Mouse (Mus musculus) olfactory bulb, adult 2 months (tissue): ENCODE measurements at regions not wholly inside any gene's neighbourhood (a gene's known extent, or its start where the extent isn't known, plus 50 kb on each side); places are given as distances from the start of the nearest gene placed in this dataset.

ENCODE experiments used
- H3K27ac ChIP-seq: fragments of 200-500 bp; 2 replicates; pipeline ENCODE4 v1.5.1; 2012; ENCODE audit warnings: low read depth, low read length; ENCODE audit not compliant: insufficient read depth
- H3K4me1 ChIP-seq: fragments of 200-500 bp; 2 replicates; pipeline ENCODE4 v1.6.1; 2012; ENCODE audit warnings: low read length; ENCODE audit not compliant: control insufficient read depth, insufficient read depth
- H3K4me3 ChIP-seq: fragments of 200-500 bp; 2 replicates; pipeline ENCODE4 v1.5.1; 2012; ENCODE audit warnings: mild to moderate bottlenecking, low read depth, low read length, moderate library complexity; ENCODE audit not compliant: insufficient read depth
- CTCF ChIP-seq: fragments of 200-500 bp; IDR thresholded peaks from 2 replicates; pipeline ENCODE4 v1.5.1; 2012; ENCODE audit warnings: low read depth, mild to moderate bottlenecking, low read length, moderate library complexity; ENCODE audit not compliant: insufficient read depth
- POLR2A ChIP-seq: fragments of 200-500 bp; IDR thresholded peaks from 2 replicates; pipeline ENCODE4 v1.6.1; 2012; ENCODE audit warnings: mild to moderate bottlenecking, low read depth, low read length, moderate library complexity; ENCODE audit not compliant: insufficient read depth
- WGBS: fragments of 180-500 bp; shearing (Covaris S2); methylation state at CpG from one replicate; pipeline ENCODE4 v1.1.7; 2018; 5-methylcytosine and 5-hydroxymethylcytosine counted together

DNA sequence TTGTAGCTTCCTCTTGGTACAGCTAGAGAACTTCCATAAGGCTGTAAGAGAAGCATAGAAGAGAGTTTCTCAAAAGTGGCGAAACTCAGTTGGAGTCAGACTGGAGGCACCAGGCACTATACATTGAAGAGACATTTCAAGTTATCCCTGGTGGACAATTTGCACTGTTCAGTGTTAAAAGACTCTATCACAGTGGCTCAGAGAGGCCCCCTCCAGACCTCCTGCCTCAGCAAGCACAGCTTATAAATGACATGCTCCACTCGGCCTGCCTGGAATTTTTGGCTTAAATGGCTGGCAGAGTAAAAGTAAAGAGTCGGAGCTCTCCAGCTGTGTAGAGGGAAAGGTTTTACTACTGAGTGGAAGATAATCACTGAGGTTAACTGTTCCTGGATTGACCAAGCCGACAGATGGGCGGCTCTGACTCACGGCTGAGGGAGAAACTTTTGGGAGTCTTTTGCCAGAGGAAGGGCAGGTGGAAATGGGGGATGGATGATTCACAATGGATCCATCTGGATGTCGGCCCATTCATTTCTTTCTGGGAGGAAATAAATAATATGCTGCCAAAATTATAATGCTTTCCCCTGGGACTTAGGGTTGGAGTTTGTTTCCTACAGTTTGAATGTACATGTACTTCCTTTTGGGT is 395.6 kb downstream of the Bcl11a start:
- Histone ChIP-seq H3K4me3 (no peak overlapping the region), H3K4me1 (0 out of 2 replicates have a peak, but pooled peaks cover 2% of the 10 kb centered on the region), H3K27ac (no peak overlapping the region)
- WGBS = 39% methylated on average over 7 of the region's 7 CpGs
- TF ChIP-seq CTCF (no peak), POLR2A (no peak)

DNA sequence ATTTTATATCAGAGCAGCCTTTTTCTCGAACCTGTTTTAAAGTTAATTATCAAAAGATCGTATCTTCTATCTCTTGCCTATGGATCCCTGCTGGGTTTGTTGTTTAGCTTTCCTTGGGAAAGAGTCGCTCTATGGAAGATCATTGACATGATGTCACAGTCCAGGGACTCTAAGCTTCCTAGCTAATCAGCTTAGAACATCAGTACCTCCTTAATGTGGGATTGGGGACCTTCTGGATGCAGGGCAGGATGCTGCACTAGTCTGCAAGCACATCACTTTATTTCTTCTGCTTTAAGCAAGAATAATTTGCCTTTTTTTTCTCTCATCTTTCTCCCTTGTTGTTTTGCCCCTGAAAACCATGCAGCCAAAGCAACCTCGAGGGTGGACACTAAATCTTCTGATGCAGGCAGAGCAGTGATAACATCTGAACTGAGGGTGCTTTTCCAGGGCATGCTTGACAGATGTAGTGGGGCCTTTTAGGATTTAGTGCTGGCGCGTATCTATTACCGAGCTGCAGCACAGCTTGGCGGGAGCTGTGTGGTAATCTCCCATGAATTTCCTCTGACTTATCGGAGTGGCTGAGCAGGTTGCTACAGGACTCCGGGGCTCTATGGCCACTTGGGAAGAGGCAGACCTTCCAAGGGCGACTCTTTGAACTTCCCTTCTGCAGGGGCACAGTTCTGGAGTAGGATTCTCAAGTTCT is 425.0 kb downstream of the Bcl11a start:
- WGBS = 64% methylated on average over 11 of the region's 11 CpGs
- TF ChIP-seq CTCF (no peak), POLR2A (no peak)
- no peaks in the 10 kb centered on the region for H3K4me1 ChIP-seq
- H3K4me3 ChIP-seq = no peak overlapping the region
- H3K27ac ChIP-seq = no peak overlapping the region

DNA sequence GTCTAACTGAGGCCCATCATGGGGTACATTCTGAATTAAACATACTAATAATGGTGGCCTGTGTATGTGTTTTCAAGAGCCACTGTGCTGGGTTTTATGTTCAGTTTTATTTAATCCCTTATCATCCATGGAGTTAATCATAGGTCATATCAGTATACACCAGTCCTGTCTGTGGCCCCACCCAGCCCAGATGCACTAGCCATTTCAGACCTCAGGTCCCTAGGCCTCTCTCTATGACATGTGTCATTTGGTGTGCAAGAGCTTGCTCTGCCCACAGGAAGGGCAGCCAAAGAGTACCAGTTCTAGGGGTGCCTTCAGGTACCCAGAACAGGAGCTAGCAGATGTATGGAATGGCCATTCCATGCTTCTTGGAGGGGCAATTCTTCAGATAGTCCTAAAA is 437.7 kb downstream of the Bcl11a start:
- Histone ChIP-seq H3K27ac (no peak overlapping the region), H3K4me1 (no peaks in the 10 kb centered on the region), H3K4me3 (no peak overlapping the region)
- no peak for TF ChIP-seq POLR2A

DNA sequence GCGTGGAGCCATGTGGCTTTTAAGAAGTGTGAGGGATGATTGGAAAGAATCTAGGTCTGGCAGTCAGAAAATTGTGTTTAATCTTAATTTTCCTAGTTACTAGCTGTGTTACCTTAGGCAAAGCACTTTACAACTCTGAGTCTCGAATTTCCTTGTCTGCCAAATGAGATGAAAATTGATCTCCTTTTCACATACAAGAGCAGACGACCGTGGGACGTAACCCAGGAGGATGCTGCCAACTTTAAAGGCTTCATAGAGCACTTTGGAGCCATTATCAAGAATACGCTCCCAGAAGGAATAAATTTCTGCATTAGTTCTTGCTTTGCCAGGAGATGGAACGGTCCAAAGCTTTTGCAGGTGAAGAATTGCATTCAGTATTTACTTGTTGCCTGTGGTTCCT is 457.6 kb downstream of the Bcl11a start:
- Histone ChIP-seq H3K27ac (no peak overlapping the region), H3K4me3 (no peak overlapping the region), H3K4me1 (no peaks in the 10 kb centered on the region)
- 75% methylated on average over 7 of the region's 7 CpGs for WGBS
- no peak for TF ChIP-seq CTCF
- TF ChIP-seq POLR2A = no peak

DNA sequence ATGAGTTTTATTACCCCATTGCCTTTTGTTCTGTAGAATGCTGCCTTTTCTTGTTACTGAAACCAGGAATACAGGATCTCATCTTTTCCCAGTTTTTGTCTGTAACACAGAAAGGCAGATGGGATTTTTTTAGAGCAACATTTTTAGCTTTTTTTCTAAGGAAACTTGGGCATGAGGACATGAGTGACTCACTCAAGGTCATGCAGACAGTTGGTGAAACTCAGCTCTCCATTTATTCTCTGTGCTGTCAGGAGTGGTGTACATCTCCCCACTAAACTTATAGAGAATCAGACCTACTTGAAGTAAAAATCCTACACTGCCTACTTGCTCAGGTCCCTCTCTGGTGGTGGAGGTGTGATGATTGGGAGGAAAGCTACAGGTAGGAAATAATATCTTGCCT is 459.9 kb downstream of the Bcl11a start:
- TF ChIP-seq POLR2A (no peak), CTCF (no peak)
- H3K4me1 ChIP-seq = no peaks in the 10 kb centered on the region
- H3K4me3 ChIP-seq = no peak overlapping the region
- H3K27ac ChIP-seq = no peak overlapping the region

- Histone ChIP-seq H3K4me1 (no peaks in the 10 kb centered on the region), H3K4me3 (no peak overlapping the region), H3K27ac (no peak overlapping the region)
- TF ChIP-seq CTCF (no peak), POLR2A (no peak)
Observed at GRCm38 (mm10) chr11:24569655-24570054, 491.8 kb downstream of the Bcl11a start.

DNA sequence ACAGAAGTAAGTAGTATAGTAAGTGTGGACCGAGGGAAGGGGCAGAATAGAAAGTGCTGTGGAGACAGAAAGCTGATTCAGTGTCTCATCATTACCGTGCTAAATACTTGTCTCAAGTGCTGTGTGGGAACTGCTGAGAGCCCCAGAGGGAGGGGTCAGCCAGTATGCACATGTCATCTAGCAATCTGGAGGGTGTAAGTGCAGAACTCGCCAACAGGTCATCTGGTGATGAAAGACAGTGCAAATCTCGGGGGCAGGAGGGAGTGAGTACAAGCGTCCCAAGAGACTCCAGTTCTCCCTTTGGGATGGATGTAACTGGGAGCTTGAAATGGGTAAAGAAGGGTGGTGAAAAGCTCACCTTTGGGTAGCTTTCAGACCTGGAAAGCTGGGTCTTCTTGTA is 535.7 kb downstream of the Bcl11a start:
- 89% methylated on average over 5 of the region's 5 CpGs for WGBS
- H3K4me3 ChIP-seq = no peak overlapping the region
- TF ChIP-seq POLR2A (no peak), CTCF (no peak)
- no peak overlapping the region for H3K27ac ChIP-seq
- H3K4me1 ChIP-seq = no peaks in the 10 kb centered on the region

GRCm38 (mm10) chr11:24615436-24615835 is 537.6 kb downstream of the Bcl11a start:
- 49% methylated on average over 1 of the region's 1 CpGs for WGBS

GRCm38 (mm10) chr11:24618586-24618985 is 540.7 kb downstream of the Bcl11a start:
- WGBS = 79% methylated on average over 2 of the region's 2 CpGs
- Histone ChIP-seq H3K4me1 (no peaks in the 10 kb centered on the region), H3K4me3 (no peak overlapping the region), H3K27ac (no peak overlapping the region)
- TF ChIP-seq CTCF = no peak
- TF ChIP-seq POLR2A = no peak

More at GRCm38 (mm10) chr11:24615436-24615835, 537.6 kb downstream of the Bcl11a start:
- H3K27ac ChIP-seq = no peak overlapping the region
- H3K4me1 ChIP-seq = no peaks in the 10 kb centered on the region
- H3K4me3 ChIP-seq = no peak overlapping the region
- TF ChIP-seq CTCF = no peak
- TF ChIP-seq POLR2A = no peak

- TF ChIP-seq CTCF (no peak), POLR2A (no peak)
- H3K4me1 ChIP-seq = no peaks in the 10 kb centered on the region
- H3K4me3 ChIP-seq = no peak overlapping the region
- WGBS = 84% methylated on average over 4 of the region's 4 CpGs
- H3K27ac ChIP-seq = no peak overlapping the region
Observed at GRCm38 (mm10) chr11:24619021-24619420, 541.2 kb downstream of the Bcl11a start.
